Mouse (Mus musculus) testis, adult 2 months (tissue): ENCODE measurements around the gene Sgpp2.

Source experiments
- CTCF ChIP-seq: fragments of 200-500 bp; IDR thresholded peaks from 2 replicates; pipeline ENCODE4 v1.5.1; 2012; ENCODE audit warnings: low read depth, mild to moderate bottlenecking, inconsistent platforms, low read length, moderate library complexity; ENCODE audit not compliant: control insufficient read depth, insufficient read depth, insufficient replicate concordance
- POLR2A ChIP-seq: fragments of 200-500 bp; IDR thresholded peaks from 2 replicates; pipeline ENCODE4 v1.6.1; 2012; ENCODE audit warnings: low read depth, mild to moderate bottlenecking, inconsistent platforms, low read length, moderate library complexity; ENCODE audit not compliant: control insufficient read depth

DNA sequence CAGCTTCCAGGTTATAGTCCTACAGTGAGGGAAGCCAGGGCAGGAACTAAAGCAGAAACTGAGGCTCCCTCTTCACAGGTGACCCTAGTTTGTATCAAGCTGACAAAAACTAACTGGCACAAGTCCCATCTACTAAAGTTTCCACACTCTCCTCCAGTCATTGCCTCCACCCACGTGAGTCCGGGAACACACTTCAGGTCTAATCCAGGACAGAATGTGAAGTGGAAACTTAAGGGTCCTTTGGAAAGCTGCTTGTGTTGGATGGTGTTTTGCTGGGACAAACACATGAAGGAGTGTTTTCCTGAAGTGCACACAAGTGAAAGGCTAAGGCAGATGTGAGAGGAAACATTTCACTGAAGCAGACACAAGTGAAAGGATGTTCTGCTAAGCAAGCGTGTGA is 17.7 kb upstream of the Sgpp2 start:
- TF ChIP-seq CTCF (no peak), POLR2A (no peak)
